Mouse (Mus musculus): ENCODE measurements around the gene Plppr1. TPM values are rescaled to one million over a fixed set of nuclear protein-coding genes. Genes with fewer than 3 reads are reported as not detected.

Plppr1 gene
- total and polyA plus RNA-seq, 3 experiments, result not detected

DNA sequence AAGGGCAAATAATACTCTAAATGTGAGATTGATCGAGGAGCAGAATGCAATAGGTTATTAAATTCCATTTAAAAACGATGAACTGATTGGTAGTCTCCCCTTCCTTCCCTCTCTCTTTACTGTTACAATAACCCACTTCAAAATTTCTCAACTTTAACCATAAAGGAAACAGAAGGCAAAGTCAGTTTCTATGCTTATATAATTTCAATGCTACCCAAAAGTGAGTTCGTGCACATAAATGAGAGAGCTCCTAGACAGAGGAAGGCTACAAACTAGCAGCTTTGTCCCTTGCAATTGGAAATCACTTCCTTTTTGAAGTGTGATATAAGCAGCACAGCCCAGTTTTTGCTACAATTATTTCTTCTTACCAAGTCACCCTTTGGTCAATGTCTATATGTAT, 193.1 kb downstream of the Plppr1 start:
- Histone ChIP-seq H3K4me1 (ENCODE audit: control insufficient read depth in 1 of 2, insufficient read depth in 2 of 2) (no peaks in the 10 kb centered on the region), H3K4me2 (ENCODE audit: insufficient read depth, low read depth, poor library complexity, severe bottlenecking) (no peak overlapping the region), H3K27me3 (replicated peaks) (no peaks in the 10 kb centered on the region), H3K4me3 (replicated peaks in 1 of 3; ENCODE audit: low read depth in 2 of 3, low read length in 2 of 3, poor library complexity in 1 of 3) (no peak overlapping the region), H3K9ac (ENCODE audit: insufficient read depth, low read depth) (no peak overlapping the region), H3K79me2 (replicated peaks; ENCODE audit: control insufficient read depth, extremely low read depth, insufficient read depth, poor library complexity, severe bottlenecking) (no peaks in the 10 kb centered on the region), H3K36me3 (replicated peaks in 1 of 2; ENCODE audit: control insufficient read depth in 1 of 2, insufficient read depth in 1 of 2, low read length in 1 of 2) (no peaks in the 10 kb centered on the region), H3K27ac (ENCODE audit: insufficient read depth, low read depth) (no peak overlapping the region), H3K9me3 (replicated peaks; ENCODE audit: low read length) (no peaks in the 10 kb centered on the region)
- no peak for DNase-seq (ENCODE audit: extremely low read depth)
- TF ChIP-seq GABPA (IDR thresholded peaks at IDR 0.05; ENCODE audit: insufficient replicate concordance, low read depth, low read length), result no peak
- no peak for TF ChIP-seq ZNF384 (IDR thresholded peaks at IDR 0.05; ENCODE audit: low read depth, low read length)
- no peak for TF ChIP-seq ZC3H11A (IDR thresholded peaks at IDR 0.05; ENCODE audit: low read depth, low read length)
- TF ChIP-seq SMC3 (IDR thresholded peaks at IDR 0.05; ENCODE audit: low read depth, low read length), result no peak
- no peak for TF ChIP-seq SIN3A (IDR thresholded peaks at IDR 0.05; ENCODE audit: low read length)
- no peak for TF ChIP-seq E2F4 (IDR thresholded peaks at IDR 0.05; ENCODE audit: insufficient replicate concordance, low read depth, low read length)
- TF ChIP-seq PAX5 (IDR thresholded peaks at IDR 0.05; ENCODE audit: low read length), result no peak
- no peak for TF ChIP-seq POLR2AphosphoS2 (IDR thresholded peaks at IDR 0.05; ENCODE audit: low read depth, low read length)
- no peak for TF ChIP-seq EP300 (IDR thresholded peaks at IDR 0.05; ENCODE audit: low read length)
- no peak for TF ChIP-seq CHD2 (IDR thresholded peaks at IDR 0.05; ENCODE audit: low read length)
- no peak for TF ChIP-seq TCF12 (IDR thresholded peaks at IDR 0.05; ENCODE audit: low read depth, low read length)
- no peak for TF ChIP-seq RCOR1 (conservative IDR thresholded peaks at IDR 0.05; ENCODE audit: low read depth, low read length)
- TF ChIP-seq JUND (conservative IDR thresholded peaks at IDR 0.05; ENCODE audit: low read depth, low read length), result no peak
- no peak for TF ChIP-seq MAZ (IDR thresholded peaks at IDR 0.05; ENCODE audit: low read depth, low read length)
- in situ Hi-C loops (cut with MboI; ENCODE audit: low pct_ligation_motif_present, low pct_unique_long_range_greater_than_20kb, low sequenced_read_pairs) (no loop called here), dilution Hi-C loops (cut with MboI; ENCODE audit: extremely low pct_ligation_motif_present, extremely low pct_unique_long_range_greater_than_20kb, low sequenced_read_pairs) (no loop called here)

DNA sequence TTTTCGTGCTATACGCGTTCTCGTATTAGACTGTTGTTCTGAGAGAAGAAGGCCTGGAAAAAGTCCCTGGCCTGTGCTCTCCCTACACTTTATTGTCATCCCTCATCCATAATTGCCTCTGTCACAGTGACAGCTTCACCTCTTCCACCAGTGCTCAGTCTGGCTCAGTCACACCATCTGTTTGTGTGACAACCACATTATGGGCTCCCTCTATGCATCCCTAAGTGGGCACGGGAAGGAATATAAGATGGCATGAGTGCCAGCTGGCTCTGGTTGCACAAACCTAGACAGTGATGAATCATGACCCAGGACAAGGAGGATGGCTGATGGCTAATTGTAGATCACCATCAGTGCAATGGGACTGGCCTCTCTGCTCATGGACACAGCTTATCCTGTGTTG, 219.4 kb downstream of the Plppr1 start:
- TF ChIP-seq JUN (IDR thresholded peaks at IDR 0.05; ENCODE audit: insufficient read depth, low read depth, low read length) (no peak), SIN3A (IDR thresholded peaks at IDR 0.05; ENCODE audit: low read length) (no peak), JUND (conservative IDR thresholded peaks at IDR 0.05; ENCODE audit: low read depth, low read length) (no peak), USF1 (IDR thresholded peaks at IDR 0.05; ENCODE audit: low read depth, low read length) (no peak), ETS1 (conservative IDR thresholded peaks at IDR 0.05; ENCODE audit: low read depth, low read length) (no peak)
- Histone ChIP-seq H3K9ac (ENCODE audit: insufficient read depth, low read depth) (no peak overlapping the region), H3K9me3 (replicated peaks; ENCODE audit: low read length) (no peaks in the 10 kb centered on the region), H3K27ac (ENCODE audit: insufficient read depth, low read depth) (no peak overlapping the region), H3K36me3 (replicated peaks in 1 of 2; ENCODE audit: control insufficient read depth in 1 of 2, insufficient read depth in 1 of 2, low read length in 1 of 2) (no peaks in the 10 kb centered on the region), H3K4me3 (replicated peaks in 1 of 3; ENCODE audit: low read depth in 2 of 3, low read length in 2 of 3, poor library complexity in 1 of 3) (no peak overlapping the region), H3K4me2 (ENCODE audit: insufficient read depth, low read depth, poor library complexity, severe bottlenecking) (no peak overlapping the region), H3K27me3 (replicated peaks) (no peaks in the 10 kb centered on the region), H3K4me1 (ENCODE audit: control insufficient read depth in 1 of 2, insufficient read depth in 2 of 2) (no peaks in the 10 kb centered on the region), H3K79me2 (replicated peaks; ENCODE audit: control insufficient read depth, extremely low read depth, insufficient read depth, poor library complexity, severe bottlenecking) (no peaks in the 10 kb centered on the region)
- no peak for DNase-seq (ENCODE audit: extremely low read depth)
- dilution Hi-C loops (cut with MboI; ENCODE audit: extremely low pct_ligation_motif_present, extremely low pct_unique_long_range_greater_than_20kb, low sequenced_read_pairs) (no loop called here), in situ Hi-C loops (cut with MboI; ENCODE audit: low pct_ligation_motif_present, low pct_unique_long_range_greater_than_20kb, low sequenced_read_pairs) (no loop called here)
